Mouse (Mus musculus) gastrocnemius, postnatal 14 days (tissue): Measurements from ENCODE around the gene Slc4a10. TPM values are rescaled to one million over a fixed set of nuclear protein-coding genes. Genes with fewer than 3 reads are reported as not detected.

Experiments used
- DNase-seq: peaks from one replicate; pipeline ENCODE4 v3.0.0; 2021; ENCODE audit warnings: mixed read lengths
- intact Hi-C: fragments of 180-260 bp; cut with DNase I; formaldehyde crosslinking; loops from one replicate; pipeline ENCODE4 v1.15.1; 2025; ENCODE audit warnings: low total_unique reads
- total RNA-seq, 2 experiments: library from RNA; stranded (reverse); gene quantifications; 2 replicates each; pipeline ENCODE4 v1.2.3; 2021

Gene Slc4a10
- total RNA-seq, 2 experiments from 2014 or later: 0.20 TPM; not detected in 1

GRCm38 (mm10) chr2:62341061-62341733 lies 294.9 kb downstream of the Slc4a10 start:
- intact Hi-C loops: no loop called here
- DNase-seq: no peak

- no peak for DNase-seq
- intact Hi-C loops: no loop called here
Measured at GRCm38 (mm10) chr2:62341734-62342128, 295.5 kb downstream of the Slc4a10 start.

GRCm38 (mm10) chr2:62344367-62344766 lies 298.1 kb downstream of the Slc4a10 start:
- no peak for DNase-seq
- intact Hi-C loops: no loop called here

- DNase-seq: no peak
Measured at GRCm38 (mm10) chr2:62346771-62347170, 300.5 kb downstream of the Slc4a10 start.

GRCm38 (mm10) chr2:62347762-62348161 lies 301.5 kb downstream of the Slc4a10 start:
- no peak for DNase-seq
- intact Hi-C loops: no loop called here

More at GRCm38 (mm10) chr2:62346771-62347170, 300.5 kb downstream of the Slc4a10 start:
- intact Hi-C loops: no loop called here

GRCm38 (mm10) chr2:62352035-62352434 lies 305.8 kb downstream of the Slc4a10 start:
- intact Hi-C loops: loop anchor here (5.0 kb wide), 1 partner anchor 105 kb away; no protein-coding TSS in a partner anchor
- DNase-seq: no peak

- intact Hi-C loops: no loop called here
Measured at GRCm38 (mm10) chr2:62355766-62356165, 309.5 kb downstream of the Slc4a10 start.

GRCm38 (mm10) chr2:62356606-62357005 lies 310.3 kb downstream of the Slc4a10 start:
- DNase-seq: no peak
- intact Hi-C loops: no loop called here

More at GRCm38 (mm10) chr2:62355766-62356165, 309.5 kb downstream of the Slc4a10 start:
- no peak for DNase-seq

GRCm38 (mm10) chr2:62357259-62357658 lies 311.0 kb downstream of the Slc4a10 start:
- DNase-seq: no peak
- intact Hi-C loops: no loop called here

- intact Hi-C loops: no loop called here
- DNase-seq: no peak
Measured at GRCm38 (mm10) chr2:62360872-62361271, 314.6 kb downstream of the Slc4a10 start.

GRCm38 (mm10) chr2:62361514-62361913 lies 315.3 kb downstream of the Slc4a10 start:
- intact Hi-C loops: no loop called here
- no peak for DNase-seq

GRCm38 (mm10) chr2:62362211-62362610 lies 315.9 kb downstream of the Slc4a10 start:
- no peak for DNase-seq
- intact Hi-C loops: no loop called here

GRCm38 (mm10) chr2:62363606-62364005 lies 317.3 kb downstream of the Slc4a10 start:
- intact Hi-C loops: no loop called here
- DNase-seq: no peak

GRCm38 (mm10) chr2:62368349-62369053 lies 322.2 kb downstream of the Slc4a10 start:
- intact Hi-C loops: no loop called here

GRCm38 (mm10) chr2:62370048-62370447 lies 323.8 kb downstream of the Slc4a10 start:
- no peak for DNase-seq
- intact Hi-C loops: no loop called here

More at GRCm38 (mm10) chr2:62368349-62369053, 322.2 kb downstream of the Slc4a10 start:
- DNase-seq: no peak

GRCm38 (mm10) chr2:62373692-62374091 lies 327.4 kb downstream of the Slc4a10 start:
- intact Hi-C loops: no loop called here

More at GRCm38 (mm10) chr2:62373692-62374091, 327.4 kb downstream of the Slc4a10 start:
- no peak for DNase-seq

Other genes with a start within 250 kb of the Slc4a10 start
- under 1 TPM in 1 of 2 experiments, not detected in 1; 0.10 TPM for gene Tbr1, start 243.5 kb upstream of the Slc4a10 start, total RNA-seq